Mouse (Mus musculus) urinary bladder, postnatal 36 days (tissue): ENCODE results near the gene Gsap.
"Not testable (repeated sequence)": the region's sequence is repeated elsewhere in the genome, so short reads cannot be mapped to it uniquely, and the experiment has no call there.

Source experiments
- DNase-seq, 2 experiments: peaks; one replicate each; pipeline ENCODE4 v3.0.0; 2022; ENCODE audit warnings: low spot score in 2 of 2, mixed read lengths in 1 of 2

Gsap gene

DNA sequence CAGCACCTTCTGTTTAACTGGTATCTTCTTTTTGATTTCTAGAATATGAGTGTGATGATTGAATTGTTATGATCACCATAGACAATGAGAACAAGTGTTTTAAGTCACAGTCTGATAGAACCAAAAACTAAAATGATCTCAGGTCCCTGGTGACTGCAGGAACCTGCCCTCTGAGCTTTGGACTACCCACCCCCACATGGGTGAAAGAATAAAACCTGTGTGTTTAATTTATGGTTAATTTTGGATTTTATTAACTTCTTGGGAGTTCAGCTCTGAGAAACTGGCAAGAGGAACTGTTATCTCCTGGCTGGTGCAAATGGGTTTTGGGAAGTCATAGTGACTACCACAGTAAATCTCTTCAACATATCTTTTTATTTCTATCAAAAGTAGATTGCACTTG lies 6.6 kb upstream of the Gsap start:
- DNase-seq, result no peak

- not testable (repeated sequence) for DNase-seq
Measured at GRCm38 (mm10) chr5:21183046-21183445, 3.0 kb upstream of the Gsap start.

- no peak for DNase-seq
Measured at GRCm38 (mm10) chr5:21186821-21187220, 766 bp downstream of the Gsap start.

DNA sequence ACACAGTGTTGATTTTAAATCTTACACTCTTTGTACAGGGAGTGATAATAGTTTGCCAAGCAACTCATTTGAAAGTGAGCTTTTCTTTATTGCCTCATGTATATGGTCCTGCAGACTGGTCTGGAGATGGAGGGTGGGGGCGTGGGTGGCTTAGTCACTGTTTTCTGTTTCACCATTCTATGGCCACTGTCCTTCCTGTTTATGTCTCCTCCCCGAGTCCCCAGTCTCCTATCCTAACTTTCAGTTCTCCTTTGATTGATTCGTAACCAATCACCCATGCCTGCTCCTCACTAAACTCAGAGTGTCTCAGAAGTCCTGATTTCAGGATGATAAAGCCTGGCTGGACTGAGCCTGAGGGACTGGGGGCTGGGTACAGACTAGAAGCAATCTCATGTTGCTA lies 2.4 kb downstream of the Gsap start:
- DNase-seq, result no peak

DNA sequence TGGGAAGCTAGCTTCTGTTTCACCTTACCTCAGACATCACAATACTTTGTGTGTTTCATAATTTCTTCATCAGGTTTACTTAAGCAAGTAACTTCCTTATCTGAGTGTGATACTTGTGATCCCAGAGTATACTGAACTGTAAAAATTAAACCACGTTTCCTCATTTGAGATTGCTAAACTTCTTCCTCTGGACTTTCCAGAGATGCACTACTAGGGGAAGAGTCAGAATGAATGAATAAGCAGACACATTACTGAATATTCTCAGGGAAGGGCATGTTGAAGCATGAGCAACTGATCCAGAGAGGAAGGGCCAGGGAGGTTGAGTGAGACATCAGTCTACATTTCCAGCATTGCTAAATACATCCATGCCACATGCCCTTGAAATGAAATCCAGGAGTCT lies 3.0 kb downstream of the Gsap start:
- no peak for DNase-seq

DNA sequence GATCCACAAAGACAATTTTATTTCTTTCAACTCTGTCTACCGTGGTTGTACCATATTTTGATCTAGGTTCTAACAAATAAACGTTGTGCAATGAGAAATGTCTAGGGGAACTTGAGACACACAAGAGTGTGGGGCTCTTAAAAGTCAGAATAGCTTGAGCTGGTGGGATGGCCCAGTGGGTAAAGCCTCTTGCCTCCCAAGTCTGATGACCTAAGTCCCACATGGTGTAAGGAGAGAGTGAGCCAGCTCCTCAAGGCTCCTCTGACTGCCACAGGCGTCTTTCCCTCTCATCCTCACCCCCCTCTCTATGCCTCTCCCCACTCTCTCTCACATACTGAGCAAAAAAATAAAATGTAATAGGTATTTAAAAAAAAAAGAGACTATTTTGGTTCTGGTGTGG lies 3.4 kb downstream of the Gsap start:
- no peak for DNase-seq

- DNase-seq, result no peak
Measured at GRCm38 (mm10) chr5:21203504-21203903, 17.4 kb downstream of the Gsap start.

- no peak for DNase-seq
Measured at GRCm38 (mm10) chr5:21204157-21204556, 18.1 kb downstream of the Gsap start.

DNA sequence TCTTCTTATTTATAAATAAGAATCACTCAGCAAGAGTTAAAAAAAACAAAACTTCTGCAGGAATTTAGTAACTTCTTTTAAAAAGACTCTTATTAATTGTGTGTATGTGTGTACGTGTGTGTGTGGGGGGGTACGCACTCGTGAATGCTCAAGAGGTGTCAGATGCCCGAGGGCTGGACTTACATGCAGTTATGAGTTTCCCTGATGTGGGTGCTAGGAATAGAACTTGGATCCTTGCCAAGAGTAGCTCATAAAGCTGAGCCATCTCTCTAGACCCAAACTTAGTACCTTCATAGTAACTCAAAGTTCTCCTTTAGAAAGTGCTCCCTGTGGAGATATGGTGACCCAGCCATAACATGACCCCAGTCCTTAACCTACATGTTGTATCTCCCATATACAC lies 20.0 kb downstream of the Gsap start:
- DNase-seq, result no peak

- DNase-seq, result no peak
Measured at GRCm38 (mm10) chr5:21211406-21211805, 25.4 kb downstream of the Gsap start.

- DNase-seq, result no peak
Measured at GRCm38 (mm10) chr5:21212933-21213332, 26.9 kb downstream of the Gsap start.

DNA sequence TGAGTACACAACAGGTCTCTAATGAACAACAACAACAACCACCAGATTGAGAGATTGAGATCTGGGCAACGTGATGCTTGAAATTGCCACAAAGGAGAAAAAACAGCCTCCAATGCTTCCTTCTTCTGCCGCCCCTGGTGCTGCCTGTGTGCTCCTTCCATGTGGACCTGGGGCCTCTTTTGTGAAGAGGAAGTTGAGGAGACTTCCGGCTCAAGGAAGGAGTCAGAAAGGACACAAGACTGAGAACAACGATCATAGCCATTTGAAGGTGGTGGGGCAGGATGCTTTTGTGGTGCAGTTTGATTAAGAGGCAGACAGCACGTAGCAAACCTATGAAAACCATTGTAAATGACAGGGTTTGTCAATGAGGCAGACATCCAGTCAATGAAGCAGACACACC lies 27.7 kb downstream of the Gsap start:
- no peak for DNase-seq

GRCm38 (mm10) chr5:21217453-21218294 lies 31.6 kb downstream of the Gsap start:
- peak; percentile 18 to 34 for DNase-seq

- no peak for DNase-seq
Measured at GRCm38 (mm10) chr5:21232876-21233275, 46.8 kb downstream of the Gsap start.

- no peak for DNase-seq
Measured at GRCm38 (mm10) chr5:21244575-21244974, 58.5 kb downstream of the Gsap start.

GRCm38 (mm10) chr5:21245241-21245640 lies 59.2 kb downstream of the Gsap start:
- no peak for DNase-seq

GRCm38 (mm10) chr5:21246794-21247193 lies 60.7 kb downstream of the Gsap start:
- no peak for DNase-seq

- DNase-seq, result no peak
Measured at GRCm38 (mm10) chr5:21247916-21248315, 61.9 kb downstream of the Gsap start.

DNA sequence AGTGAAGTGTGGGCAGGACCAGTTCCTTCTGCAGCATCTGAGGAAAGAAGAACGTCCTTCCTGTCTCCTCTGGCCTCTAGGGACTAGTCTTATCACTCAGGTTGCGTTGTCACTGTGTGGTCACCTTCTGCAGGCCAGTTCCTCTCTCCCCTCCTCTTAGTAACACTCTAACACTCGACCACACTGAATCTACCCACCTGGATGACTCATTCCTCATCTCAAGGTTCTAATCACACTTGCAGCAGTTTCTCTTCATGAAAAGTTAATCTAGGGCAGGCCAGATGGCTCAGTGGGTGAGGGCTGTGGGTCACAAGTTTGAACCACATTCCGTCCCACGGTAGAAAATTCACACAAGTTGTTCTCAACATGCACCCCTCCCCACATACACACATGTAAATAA lies 62.8 kb downstream of the Gsap start:
- no peak for DNase-seq

DNA sequence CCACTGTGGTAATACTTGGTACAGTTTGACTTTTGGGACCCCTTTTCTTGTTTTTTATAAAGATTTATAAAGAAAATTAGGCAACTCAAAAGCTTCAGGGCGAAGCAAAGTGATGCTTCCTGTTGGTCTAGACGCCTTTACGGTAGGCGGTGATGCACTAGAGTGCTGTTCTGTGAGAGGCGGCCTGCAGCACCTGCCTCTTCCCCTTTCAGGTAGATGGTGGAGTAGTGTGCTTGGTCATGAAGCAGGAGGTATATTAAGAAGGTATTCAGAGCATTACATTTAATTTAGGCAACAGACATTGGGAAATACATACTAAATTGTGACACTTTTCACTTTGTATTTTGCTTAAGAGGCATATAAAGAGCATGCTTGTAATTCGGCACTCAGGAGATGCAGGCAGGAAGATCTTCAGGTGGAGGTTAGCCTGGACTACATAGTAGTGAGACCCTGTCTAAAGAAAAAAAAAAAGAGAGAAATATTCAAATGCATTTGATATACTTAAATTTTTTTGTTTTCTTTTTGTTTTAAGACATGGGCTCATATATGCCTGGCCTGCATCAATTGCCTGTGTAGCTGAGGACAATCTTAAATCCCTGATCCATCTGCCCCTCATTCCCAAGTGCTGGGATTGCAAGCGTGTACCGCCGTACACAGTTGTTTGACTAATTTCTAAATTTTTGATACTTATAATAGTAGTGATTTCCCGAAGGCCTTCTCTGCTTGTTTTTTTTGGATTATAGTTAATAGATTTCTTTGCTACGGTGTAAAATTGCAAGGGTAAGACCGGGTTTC lies 68.9 kb downstream of the Gsap start:
- DNase-seq, result no peak

- no peak for DNase-seq
Measured at GRCm38 (mm10) chr5:21255551-21256132, 69.6 kb downstream of the Gsap start.

- no peak for DNase-seq
Measured at GRCm38 (mm10) chr5:21257126-21257525, 71.1 kb downstream of the Gsap start.

GRCm38 (mm10) chr5:21257806-21258205 lies 71.8 kb downstream of the Gsap start:
- DNase-seq, result no peak
